Comparison of ENCODE assay signal across 8 mouse cellular contexts in the genomic region with DNA sequence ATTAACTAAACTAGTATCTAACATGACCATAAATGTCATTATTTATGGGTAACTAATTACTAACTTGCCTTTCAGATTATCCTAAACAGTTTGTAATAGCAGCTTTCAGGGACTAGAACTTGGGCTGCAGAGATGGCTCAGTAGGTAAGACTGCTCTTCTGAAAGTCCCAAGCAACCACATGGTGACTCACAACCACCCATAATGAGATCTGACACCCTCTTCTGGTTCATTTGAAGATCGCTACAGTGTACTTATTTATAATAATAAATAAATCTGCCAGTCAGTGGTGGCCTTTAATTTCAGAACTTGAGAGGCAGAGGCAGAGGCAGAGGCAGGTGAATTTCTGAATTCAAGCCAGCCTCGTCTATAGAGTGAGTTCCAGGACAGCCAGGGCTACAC. TPM values are rescaled to one million over a fixed set of nuclear protein-coding genes. Genes with fewer than 3 reads are reported as not detected.
DNase-seq lines count a peak whose midpoint lies in the region; ATAC-seq and TF ChIP-seq lines count a peak whose summit lies in the region.

No protein-coding gene starts in this region.

- no peak for ATAC-seq in lung, postnatal 0 days
- ATAC-seq in embryonic facial prominence, embryonic 12.5 days (ENCODE audit: insufficient number of reproducible peaks, insufficient read depth, low FRiP score, low TSS enrichment): no peak

- H3K4me3 ChIP-seq in lung, postnatal 0 days (ENCODE audit: low read depth, low read length): no peak overlapping the region
- 0 out of 2 replicates have a peak overlapping the region, but pooled peaks have one; percentile 1 for H3K4me3 ChIP-seq in embryonic facial prominence, embryonic 12.5 days
- peak overlapping the region; percentile 75 for H3K4me3 ChIP-seq in limb, embryonic 10.5 days

- intact Hi-C loops in heart, postnatal 36 days (cut with DNase I): loop anchor here (5.0 kb wide), 2 partner anchors 35 to 135 kb away; no protein-coding TSS in a partner anchor

- peak; percentile 41 for TF ChIP-seq CTCF in lung, postnatal 0 days (IDR thresholded peaks at IDR 0.05)

- peaks cover 25% of the 10 kb centered on the region for H3K36me3 ChIP-seq in lung, postnatal 0 days (ENCODE audit: insufficient read depth, low read length)
- peaks cover 31% of the 10 kb centered on the region for H3K36me3 ChIP-seq in embryonic facial prominence, embryonic 12.5 days
- peaks cover 38% of the 10 kb centered on the region for H3K36me3 ChIP-seq in limb, embryonic 10.5 days
- peaks cover 2% of the 10 kb centered on the region; the same call in 1 of the 2 replicates for H3K36me3 ChIP-seq in splenic B cell, adult 2 months (ENCODE audit: control insufficient read depth, insufficient read depth, low read length, poor library complexity, severe bottlenecking)

- H3K9me3 ChIP-seq in lung, postnatal 0 days (ENCODE audit: low read length): no peaks in the 10 kb centered on the region
- H3K9me3 ChIP-seq in embryonic facial prominence, embryonic 12.5 days: no peaks in the 10 kb centered on the region
- no peaks in the 10 kb centered on the region for H3K9me3 ChIP-seq in limb, embryonic 10.5 days (replicated peaks)

- H3K4me2 ChIP-seq in lung, postnatal 0 days (replicated peaks; ENCODE audit: low read depth, low read length): no peak overlapping the region
- H3K4me2 ChIP-seq in embryonic facial prominence, embryonic 12.5 days (replicated peaks): peak overlapping the region; percentile 52

- WGBS in lung, postnatal 0 days: 41% methylated on average over 2 of the region's 2 CpGs
- 68% methylated on average over 2 of the region's 2 CpGs for WGBS in embryonic facial prominence, embryonic 12.5 days
- 72% methylated on average over 2 of the region's 2 CpGs for WGBS in limb, embryonic 10.5 days

- peak; percentile 35 for DNase-seq in lung, postnatal 0 days (ENCODE audit: low spot score)
- DNase-seq in lung, postnatal 14 days: no peak
- no peak for DNase-seq in limb, embryonic 10.5 days (ENCODE audit: low spot score)
- peak; percentile 50 for DNase-seq in splenic B cell, adult 2 months (ENCODE audit: low read depth, low spot score)
- DNase-seq in urinary bladder, postnatal 4 days (ENCODE audit: low spot score in 2 of 2): no peak
- no peak for DNase-seq in heart, postnatal 36 days
- no peak for DNase-seq in adrenal gland, adult 2 months

- no peaks in the 10 kb centered on the region for H3K27me3 ChIP-seq in lung, postnatal 0 days (replicated peaks; ENCODE audit: insufficient read depth, low read length)
- H3K27me3 ChIP-seq in embryonic facial prominence, embryonic 12.5 days: no peaks in the 10 kb centered on the region
- no peaks in the 10 kb centered on the region for H3K27me3 ChIP-seq in limb, embryonic 10.5 days (ENCODE audit: low read depth, poor library complexity, severe bottlenecking)
- H3K27me3 ChIP-seq in splenic B cell, adult 2 months (ENCODE audit: control insufficient read depth, insufficient read depth, low read length, poor library complexity, severe bottlenecking): no peaks in the 10 kb centered on the region

- H3K27ac ChIP-seq in lung, postnatal 0 days (ENCODE audit: low read length): no peak overlapping the region
- no peak overlapping the region for H3K27ac ChIP-seq in embryonic facial prominence, embryonic 12.5 days
- H3K27ac ChIP-seq in limb, embryonic 10.5 days: no peak overlapping the region

- no peak overlapping the region for H3K9ac ChIP-seq in lung, postnatal 0 days (replicated peaks; ENCODE audit: low read depth)
- no peak overlapping the region for H3K9ac ChIP-seq in embryonic facial prominence, embryonic 12.5 days

- no peak for TF ChIP-seq EP300 in lung, postnatal 0 days (IDR thresholded peaks at IDR 0.05)

- H3K4me1 ChIP-seq in lung, postnatal 0 days (ENCODE audit: insufficient read depth, low read depth, low read length): peaks cover 6% of the 10 kb centered on the region
- peaks cover 11% of the 10 kb centered on the region for H3K4me1 ChIP-seq in embryonic facial prominence, embryonic 12.5 days
- peaks cover 14% of the 10 kb centered on the region for H3K4me1 ChIP-seq in limb, embryonic 10.5 days

RNA-seq across cellular contexts. Expression of a gene that starts 1.1 kb away (rescaled TPM):
- polyA plus RNA-seq in lung, postnatal 0 days (2015; fragmentation: Nextera tagmentation; extraction: Ambion mirVana): 181 and 186 TPM in 2 replicates
- 307 and 326 TPM in 2 replicates for polyA plus RNA-seq in embryonic facial prominence, embryonic 12.5 days (2016; fragmentation: Nextera tagmentation; extraction: Ambion mirVana)
- 359 and 373 TPM in 2 replicates for polyA plus RNA-seq in limb, embryonic 10.5 days (2016; fragmentation: Nextera tagmentation; extraction: Ambion mirVana)
- 100 to 1,000 TPM; 211 to 237 TPM for total RNA-seq in heart, postnatal 36 days (2021)
- 100 to 1,000 TPM; 235 to 255 TPM for total RNA-seq in adrenal gland, adult 2 months (2021)
- 28.1 and 31.9 TPM in 2 replicates for polyA plus RNA-seq in adrenal gland, adult 2 months (2012; rRNA removed)

RNA-seq across cellular contexts. Expression of a gene that starts 17.3 kb away (rescaled TPM):
- polyA plus RNA-seq in lung, postnatal 0 days (2015; fragmentation: Nextera tagmentation; extraction: Ambion mirVana): 0.84 and 1.8 TPM in 2 replicates
- polyA plus RNA-seq in embryonic facial prominence, embryonic 12.5 days (2016; fragmentation: Nextera tagmentation; extraction: Ambion mirVana): 6.6 and 8.3 TPM in 2 replicates
- 0.30 and 1.4 TPM in 2 replicates for polyA plus RNA-seq in limb, embryonic 10.5 days (2016; fragmentation: Nextera tagmentation; extraction: Ambion mirVana)
- 10 to 100 TPM; 16.9 to 17.8 TPM for total RNA-seq in heart, postnatal 36 days (2021)
- 1 to 10 TPM in 1 of 2 experiments, under 1 TPM in 1; 0.72 to 3.1 TPM for total RNA-seq in adrenal gland, adult 2 months (2021)
- polyA plus RNA-seq in adrenal gland, adult 2 months (2012; rRNA removed): 3.8 and 5.0 TPM in 2 replicates

RNA-seq across cellular contexts. Expression of a gene that starts 17.5 kb away (rescaled TPM):
- polyA plus RNA-seq in lung, postnatal 0 days (2015; fragmentation: Nextera tagmentation; extraction: Ambion mirVana): 32.6 and 34.4 TPM in 2 replicates
- 41.9 and 44.9 TPM in 2 replicates for polyA plus RNA-seq in embryonic facial prominence, embryonic 12.5 days (2016; fragmentation: Nextera tagmentation; extraction: Ambion mirVana)
- polyA plus RNA-seq in limb, embryonic 10.5 days (2016; fragmentation: Nextera tagmentation; extraction: Ambion mirVana): 18.1 and 31.6 TPM in 2 replicates
- 10 to 100 TPM; 21.7 to 24.2 TPM for total RNA-seq in heart, postnatal 36 days (2021)
- total RNA-seq in adrenal gland, adult 2 months (2021): 10 to 100 TPM; 27.7 to 36.7 TPM
- polyA plus RNA-seq in adrenal gland, adult 2 months (2012; rRNA removed): 60.4 and 66.7 TPM in 2 replicates

RNA-seq across cellular contexts. Expression of a gene that starts 29.4 kb away (rescaled TPM):
- polyA plus RNA-seq in lung, postnatal 0 days (2015; fragmentation: Nextera tagmentation; extraction: Ambion mirVana): 23.9 and 24.2 TPM in 2 replicates
- polyA plus RNA-seq in embryonic facial prominence, embryonic 12.5 days (2016; fragmentation: Nextera tagmentation; extraction: Ambion mirVana): 4.0 and 4.9 TPM in 2 replicates
- 2.0 and 2.6 TPM in 2 replicates for polyA plus RNA-seq in limb, embryonic 10.5 days (2016; fragmentation: Nextera tagmentation; extraction: Ambion mirVana)
- 1 to 10 TPM; 4.2 to 6.2 TPM for total RNA-seq in heart, postnatal 36 days (2021)
- 1 to 10 TPM; 5.0 to 7.1 TPM for total RNA-seq in adrenal gland, adult 2 months (2021)
- polyA plus RNA-seq in adrenal gland, adult 2 months (2012; rRNA removed): 17.6 and 21.9 TPM in 2 replicates

Comparison
In these comparisons a context has a peak if more than half of its experiments do, and no peak if none do; other contexts are left out.
1. DNase-seq: peak in lung, postnatal 0 days (single experiment) and splenic B cell, adult 2 months (single experiment); none in lung, postnatal 14 days (single experiment), limb, embryonic 10.5 days (single experiment), urinary bladder, postnatal 4 days (0 of 2), heart, postnatal 36 days (0 of 2) and adrenal gland, adult 2 months (single experiment).